Mouse (Mus musculus) large intestine, adult 2 months (tissue): Measurements from ENCODE around the gene Olfr305. TPM values are rescaled to one million over a fixed set of nuclear protein-coding genes. Genes with fewer than 3 reads are reported as not detected.
"Not testable (repeated sequence)": the region's sequence is repeated elsewhere in the genome, so short reads cannot be mapped to it uniquely, and the experiment has no call there.

ENCODE experiments used
- DNase-seq: peaks from one replicate; pipeline ENCODE4 v3.0.0-alpha.2; 2012; ENCODE audit warnings: low read depth, low spot score
- WGBS: fragments of 180-500 bp; shearing (Covaris S2); methylation state at CpG from one replicate; pipeline ENCODE4 v1.1.7; 2018; 5-methylcytosine and 5-hydroxymethylcytosine counted together
- polyA plus RNA-seq: library from polyadenylated mRNA; depleted of rRNA; stranded (reverse); fragments of >200 nt; gene quantifications from 2 replicates; pipeline ENCODE4 v1.2.3, GENCODE M21; 2012; rRNA removed

Olfr305 gene
- not detected in 2 replicates for polyA plus RNA-seq

DNA sequence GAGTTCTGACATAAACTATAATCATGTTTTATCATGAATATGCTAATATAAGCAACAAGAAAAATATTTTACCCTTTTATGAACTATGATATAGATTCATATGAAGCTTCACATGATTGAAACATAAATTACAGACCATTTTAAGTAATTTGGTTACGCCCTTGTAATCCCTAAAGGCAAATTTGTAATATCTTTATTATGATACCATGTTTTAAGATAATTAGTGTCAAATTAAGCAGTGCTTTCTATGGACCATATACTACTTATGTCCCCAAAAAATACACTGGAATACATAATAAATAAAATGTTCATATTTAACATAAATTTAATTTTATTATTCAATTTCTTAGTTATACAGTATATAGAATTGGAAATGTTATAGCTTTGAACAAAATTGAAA is at the start of gene Olfr305:
Gene Olfr305 (minus strand): TSS at position 101 of the 400 bp plus-strand sequence.
- DNase-seq: no peak
- 82% methylated on average over 1 of the region's 1 CpGs for whole genome bisulfite sequencing

GRCm38 (mm10) chr7:86403546-86403945 is 36.8 kb upstream of the Olfr305 start, which contains the start of gene Olfr301:
TSS of gene Olfr301 (plus strand) at chr7:86403846.
- 77% methylated on average over 2 of the region's 2 CpGs for WGBS
- no peak for DNase-seq

DNA sequence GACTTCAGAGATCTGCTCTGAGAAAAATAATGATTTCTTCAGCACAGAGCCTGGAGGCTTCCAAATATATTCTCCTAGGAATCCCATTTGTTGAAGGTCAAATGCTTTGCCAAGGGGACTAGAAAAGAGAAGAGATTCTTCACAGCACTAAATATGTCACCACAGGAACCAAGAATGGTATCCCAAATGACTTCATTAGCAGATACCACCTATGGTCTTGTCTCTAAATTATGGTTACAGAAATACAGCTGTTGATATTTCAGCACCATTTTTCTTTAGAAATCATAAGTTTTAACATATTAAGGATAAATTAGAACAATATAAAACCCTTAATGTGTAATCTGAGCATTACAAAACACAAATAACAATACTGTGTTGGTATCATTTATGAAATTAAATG is 31.0 kb upstream of the Olfr305 start, which contains the start of gene Olfr303:
Gene Olfr303 (minus strand): TSS at position 101 of the 400 bp plus-strand sequence.
- no peak for DNase-seq

GRCm38 (mm10) chr7:86386558-86386957 is 19.8 kb upstream of the Olfr305 start, which contains the start of gene Olfr304:
TSS of gene Olfr304 (minus strand) at chr7:86386658.
- WGBS: 56% methylated on average over 1 of the region's 1 CpGs
- no peak for DNase-seq

DNA sequence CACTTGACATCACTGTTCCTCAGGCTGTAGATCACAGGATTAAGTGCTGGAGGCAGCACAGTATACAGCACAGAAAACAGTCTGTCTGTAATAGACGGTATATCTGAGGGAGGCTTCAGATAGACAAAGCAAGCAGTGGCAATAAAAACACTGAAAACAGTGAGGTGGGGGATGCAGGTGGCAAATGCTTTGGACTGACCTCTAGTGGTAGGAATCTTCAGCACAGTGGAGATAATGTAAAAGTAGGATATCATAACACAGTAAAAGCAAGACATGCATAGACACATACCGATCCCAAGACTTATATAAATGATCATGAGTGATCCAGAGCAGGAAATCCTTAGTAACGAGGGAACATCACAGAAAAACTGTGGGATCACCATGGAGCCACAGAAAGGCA is 19.0 kb upstream of the Olfr305 start:
- no peak for DNase-seq
- 49% methylated on average over 3 of the region's 3 CpGs for WGBS

DNA sequence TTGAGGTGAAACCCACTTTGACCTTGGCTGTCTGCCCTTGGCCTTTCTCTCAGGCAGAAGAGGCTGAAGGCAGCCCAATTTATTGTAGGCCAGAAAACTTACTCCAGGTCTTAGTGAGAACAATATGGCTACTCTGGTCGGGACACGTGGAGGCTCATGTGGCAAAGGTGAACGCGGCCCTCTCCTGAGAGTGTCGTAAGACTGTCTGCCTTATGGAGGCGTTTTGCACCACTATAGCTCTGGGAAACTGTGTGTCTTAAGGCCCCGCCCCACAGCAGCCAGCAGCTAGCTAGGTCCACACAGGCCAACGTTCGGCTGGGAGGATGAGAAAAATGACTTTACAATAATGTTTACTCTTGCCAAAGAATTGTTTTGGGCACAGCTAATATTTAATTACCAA is 20.4 kb downstream of the Olfr305 start:
- not testable (repeated sequence) for DNase-seq
- 82% methylated on average over 9 of the region's 9 CpGs for WGBS

DNA sequence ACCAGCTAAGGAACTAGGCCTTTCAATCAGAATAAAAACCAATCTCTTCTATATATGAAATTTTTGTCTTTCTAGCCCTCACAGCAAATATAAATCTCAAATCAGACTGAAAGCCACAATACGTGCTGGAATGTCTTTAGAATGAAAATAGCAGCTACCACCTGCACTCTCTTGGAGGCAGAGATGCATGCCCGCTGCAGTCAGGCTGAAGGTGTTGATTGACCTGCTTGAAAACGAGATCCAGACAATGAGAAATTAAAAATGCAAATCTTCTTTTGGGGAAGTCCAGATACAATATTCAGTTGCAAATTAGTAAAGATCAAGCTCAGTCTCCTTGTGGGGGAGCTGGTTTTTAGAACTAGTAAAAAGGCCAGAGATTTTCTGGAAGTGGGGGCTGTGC is 22.5 kb downstream of the Olfr305 start:
- no peak for DNase-seq
- 67% methylated on average over 3 of the region's 3 CpGs for WGBS

GRCm38 (mm10) chr7:86342881-86343565 is 23.7 kb downstream of the Olfr305 start:
- DNase-seq: no peak
- WGBS: 56% methylated on average over 14 of the region's 14 CpGs

GRCm38 (mm10) chr7:86337486-86337885 is 29.2 kb downstream of the Olfr305 start, which contains the start of gene Olfr307:
TSS of gene Olfr307 (minus strand) at chr7:86337586.
- 61% methylated on average over 1 of the region's 1 CpGs for WGBS

DNA sequence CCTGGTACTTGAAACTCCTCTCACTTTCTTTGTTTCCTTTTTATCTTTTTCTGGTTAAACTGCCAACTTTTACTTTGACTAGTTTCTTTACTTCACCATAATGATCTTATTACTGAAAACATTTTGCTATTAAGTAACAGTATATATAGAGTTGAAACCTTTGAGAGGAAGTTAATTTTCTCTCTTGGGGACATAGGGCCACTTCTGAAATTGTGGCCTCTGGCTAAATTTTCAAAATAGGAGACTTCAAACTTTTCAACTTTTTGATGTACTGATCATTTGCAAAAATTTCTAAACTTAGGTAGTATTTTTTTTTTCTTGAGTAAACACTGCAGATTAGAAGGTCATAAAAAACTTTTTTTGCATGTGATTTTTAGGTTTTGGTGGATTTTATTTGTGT is 41.2 kb downstream of the Olfr305 start, which contains the start of gene Olfr308:
Gene Olfr308 (minus strand): TSS at position 101 of the 400 bp plus-strand sequence.
- no peak for DNase-seq

More at GRCm38 (mm10) chr7:86337486-86337885, 29.2 kb downstream of the Olfr305 start, which contains the start of gene Olfr307:
- no peak for DNase-seq

DNA sequence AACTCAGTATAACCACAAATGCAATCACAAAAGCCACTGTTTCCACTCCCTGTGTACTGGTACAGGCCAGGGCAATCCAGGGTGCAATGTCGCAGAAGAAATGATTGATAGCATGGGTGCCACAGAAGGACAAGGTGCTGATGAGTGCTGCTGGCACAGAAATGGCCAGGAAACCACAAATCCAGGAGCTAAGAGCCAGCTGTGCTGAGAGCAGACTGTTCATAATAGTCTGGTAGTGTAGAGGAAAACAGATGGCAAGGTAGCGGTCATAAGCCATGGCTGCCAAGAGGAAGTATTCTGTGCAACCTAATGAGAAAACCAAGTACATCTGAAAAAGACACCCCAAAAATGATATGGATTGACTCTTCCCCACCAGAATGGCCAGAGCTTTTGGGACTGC is 45.4 kb downstream of the Olfr305 start:
- 83% methylated on average over 2 of the region's 2 CpGs for WGBS
- no peak for DNase-seq

- WGBS: 71% methylated on average over 2 of the region's 2 CpGs
- DNase-seq: no peak
Observed at GRCm38 (mm10) chr7:86313608-86314007, 53.1 kb downstream of the Olfr305 start, which contains the start of gene Olfr309. TSS of gene Olfr309 (minus strand) at chr7:86313708.

Other genes starting within 250 kb of the Olfr305 start
- gene Vmn2r75, start 195.2 kb downstream of the Olfr305 start, polyA plus RNA-seq: not detected in 2 replicates
- not detected in 2 replicates for gene Vmn2r76, start 120.6 kb downstream of the Olfr305 start, polyA plus RNA-seq
- not detected in 2 replicates for gene Olfr310, start 89.8 kb downstream of the Olfr305 start, polyA plus RNA-seq
- gene Olfr309, start 53.2 kb downstream of the Olfr305 start, polyA plus RNA-seq: not detected in 2 replicates
- not detected in 2 replicates for gene Olfr308, start 41.3 kb downstream of the Olfr305 start, polyA plus RNA-seq
- gene Olfr307, start 29.3 kb downstream of the Olfr305 start, polyA plus RNA-seq: not detected in 2 replicates
- gene Olfr304, start 19.7 kb upstream of the Olfr305 start, polyA plus RNA-seq: not detected in 2 replicates
- not detected in 2 replicates for gene Olfr303, start 30.9 kb upstream of the Olfr305 start, polyA plus RNA-seq
- not detected in 2 replicates for gene Olfr301, start 36.9 kb upstream of the Olfr305 start, polyA plus RNA-seq
- gene Olfr299, start 93.0 kb upstream of the Olfr305 start, polyA plus RNA-seq: not detected in 2 replicates
- not detected in 2 replicates for gene Olfr298, start 125.6 kb upstream of the Olfr305 start, polyA plus RNA-seq
- not detected in 2 replicates for gene Olfr297, start 153.0 kb upstream of the Olfr305 start, polyA plus RNA-seq
- not detected in 2 replicates for gene Olfr295, start 216.9 kb upstream of the Olfr305 start, polyA plus RNA-seq
- not detected in 2 replicates for gene Olfr294, start 249.7 kb upstream of the Olfr305 start, polyA plus RNA-seq